In genomic region chr1:51530191-51530926, GRCm38 (mm10) we compare ENCODE assay signal across 8 mouse cellular contexts. TPM values are rescaled to one million over a fixed set of nuclear protein-coding genes. Genes with fewer than 3 reads are reported as not detected.
A peak's percentile ranks its signal among the peaks of the same experiment; 100 is the strongest.
DNase-seq lines count a peak whose midpoint lies in the region; ATAC-seq lines count a peak whose summit lies in the region.

No protein-coding gene starts in this region.

- WGBS in heart, embryonic 11.5 days (ENCODE audit: insufficient replicate concordance) = 68% methylated on average over 9 of the region's 9 CpGs
- WGBS in kidney, embryonic 14.5 days = 66% methylated on average over 9 of the region's 9 CpGs

- ATAC-seq in heart, embryonic 11.5 days (replicated peaks; ENCODE audit: insufficient number of reproducible peaks, low FRiP score, low TSS enrichment) = no peak
- peak; percentile 86 for ATAC-seq in kidney, embryonic 14.5 days (ENCODE audit: low FRiP score, low TSS enrichment)
- ATAC-seq in megakaryocyte-erythroid progenitor cell, adult 5-6 weeks (replicated peaks; ENCODE audit: low FRiP score, low TSS enrichment, poor library complexity, severe bottlenecking) = peak; percentile 88

- peaks cover 13% of the 10 kb centered on the region for H3K4me1 ChIP-seq in heart, embryonic 11.5 days (ENCODE audit: control insufficient read depth, insufficient read depth, low read length)
- H3K4me1 ChIP-seq in kidney, embryonic 14.5 days (ENCODE audit: control insufficient read depth, insufficient read depth, low read length) = peaks cover 9% of the 10 kb centered on the region; the same call in 1 of the 2 replicates

- no peak overlapping the region; the same call in 1 of the 2 replicates for H3K27ac ChIP-seq in heart, embryonic 11.5 days (ENCODE audit: low read depth, low read length)
- peak overlapping the region; percentile 66; the same call in 1 of the 2 replicates for H3K27ac ChIP-seq in kidney, embryonic 14.5 days (ENCODE audit: low read depth, low read length)

- no peaks in the 10 kb centered on the region for H3K27me3 ChIP-seq in heart, embryonic 11.5 days (ENCODE audit: control insufficient read depth, insufficient read depth, low read length)
- H3K27me3 ChIP-seq in kidney, embryonic 14.5 days (ENCODE audit: control insufficient read depth, insufficient read depth, low read length) = no peaks in the 10 kb centered on the region

- intact Hi-C loops in heart, postnatal 10 days (cut with DNase I) = loop anchor here (5.0 kb wide), 1 partner anchor 53 kb away; the partner anchor contains the start of gene Nabp1
- intact Hi-C loops in left cerebral cortex, postnatal 4 days (cut with DNase I) = no loop called here

- no peak overlapping the region for H3K4me2 ChIP-seq in heart, embryonic 11.5 days
- no peak overlapping the region for H3K4me2 ChIP-seq in kidney, embryonic 14.5 days (replicated peaks; ENCODE audit: low read depth, low read length)

- H3K36me3 ChIP-seq in heart, embryonic 11.5 days (ENCODE audit: control insufficient read depth, insufficient read depth, low read length) = no peaks in the 10 kb centered on the region
- H3K36me3 ChIP-seq in kidney, embryonic 14.5 days (ENCODE audit: control insufficient read depth, insufficient read depth, low read length) = no peaks in the 10 kb centered on the region

- H3K9me3 ChIP-seq in heart, embryonic 11.5 days (replicated peaks; ENCODE audit: control insufficient read depth, low read length) = no peaks in the 10 kb centered on the region
- H3K9me3 ChIP-seq in kidney, embryonic 14.5 days (ENCODE audit: control insufficient read depth, low read length) = no peaks in the 10 kb centered on the region

- H3K9ac ChIP-seq in heart, embryonic 11.5 days (ENCODE audit: low read depth, low read length) = no peak overlapping the region
- H3K9ac ChIP-seq in kidney, embryonic 14.5 days (ENCODE audit: low read depth, low read length) = no peak overlapping the region

- H3K4me3 ChIP-seq in heart, embryonic 11.5 days (ENCODE audit: low read depth, low read length) = no peak overlapping the region
- no peak overlapping the region for H3K4me3 ChIP-seq in kidney, embryonic 14.5 days (ENCODE audit: low read length)

- DNase-seq in heart, postnatal 10 days = peak; percentile 33 to 39
- peak; percentile 84 for DNase-seq in cerebellum, adult 9-11 months
- no peak for DNase-seq in left cerebral cortex, postnatal 4 days
- DNase-seq in layer of hippocampus, postnatal 36 days = no peak
- no peak for DNase-seq in thymus, adult 18-20 months

RNA-seq across cellular contexts. Expression of gene Nabp1, which starts 52.1 kb away (rescaled TPM):
- total RNA-seq in heart, postnatal 10 days (2021) = 10 to 100 TPM; 33.1 to 36.1 TPM
- polyA plus RNA-seq in heart, embryonic 11.5 days (2014; fragmentation: Nextera tagmentation; extraction: Ambion mirVana) = 14.0 and 15.9 TPM in 2 replicates
- 10.6 and 14.5 TPM in 2 replicates for polyA plus RNA-seq in kidney, embryonic 14.5 days (2014; fragmentation: Nextera tagmentation; extraction: Ambion mirVana)
- total RNA-seq in megakaryocyte-erythroid progenitor cell, adult 5-6 weeks (2014; fragmentation: Nextera tagmentation) = 6.1 and 7.1 TPM in 2 replicates
- 32.2 and 36.0 TPM in 2 replicates for total RNA-seq in megakaryocyte-erythroid progenitor cell, adult 5-6 weeks (2017)
- 1 to 10 TPM; 7.7 to 8.4 TPM for total RNA-seq in left cerebral cortex, postnatal 4 days (2021)
- 10 to 100 TPM; 18.8 to 20.3 TPM for total RNA-seq in layer of hippocampus, postnatal 36 days (2021)

Comparison
In these comparisons a context has a peak if more than half of its experiments do, and no peak if none do; other contexts are left out.
1. DNase-seq: peak in heart, postnatal 10 days (2 of 2) and cerebellum, adult 9-11 months (single experiment); none in left cerebral cortex, postnatal 4 days (single experiment), layer of hippocampus, postnatal 36 days (0 of 2) and thymus, adult 18-20 months (0 of 2).